Mouse (Mus musculus) heart, postnatal 0 days (tissue): ENCODE measurements around the gene Adamts16. TPM values are rescaled to one million over a fixed set of nuclear protein-coding genes. Genes with fewer than 3 reads are reported as not detected.

Experiments used
- ATAC-seq: fragments of 200-750 bp; cut with Nextera tagmentation; 2 replicates; pipeline ENCODE4 v1.8.0; 2017; ENCODE audit warnings: low read depth, moderate number of reproducible peaks, moderate library complexity; ENCODE audit not compliant: insufficient read depth
- DNase-seq: peaks from one replicate; pipeline ENCODE4 v3.0.0-alpha.2; 2016; ENCODE audit warnings: low spot score
- H3K27ac ChIP-seq: fragments of 300-500 bp; sonication (generic); 2 replicates; pipeline ENCODE4 v1.5.1; 2014; ENCODE audit warnings: low read depth, mild to moderate bottlenecking
- H3K27me3 ChIP-seq: fragments of 300-500 bp; sonication (generic); 2 replicates; pipeline ENCODE4 v1.6.1; 2014; ENCODE audit warnings: low read length, mixed read lengths; ENCODE audit not compliant: control insufficient read depth, insufficient read depth
- H3K36me3 ChIP-seq: fragments of 300-500 bp; sonication (generic); replicated peaks from 2 replicates; pipeline ENCODE4 v1.6.1; 2014; ENCODE audit warnings: low read length, mixed read lengths; ENCODE audit not compliant: control insufficient read depth, insufficient read depth
- H3K4me1 ChIP-seq: fragments of 300-500 bp; sonication (generic); 2 replicates; pipeline ENCODE4 v1.6.1; 2014; ENCODE audit warnings: antibody characterized with exemption; ENCODE audit not compliant: control insufficient read depth, insufficient read depth
- H3K4me2 ChIP-seq: fragments of 300-500 bp; sonication (generic); 2 replicates; pipeline ENCODE4 v1.6.1; 2014; ENCODE audit warnings: low read depth, mild to moderate bottlenecking, low read length, moderate library complexity
- H3K4me3 ChIP-seq: fragments of 300-500 bp; sonication (generic); 2 replicates; pipeline ENCODE4 v1.5.1; 2014; ENCODE audit warnings: low read depth, low read length
- H3K9ac ChIP-seq: fragments of 300-500 bp; sonication (generic); replicated peaks from 2 replicates; pipeline ENCODE4 v1.6.1; 2014; ENCODE audit warnings: low read depth, low read length, mixed read lengths
- H3K9me3 ChIP-seq: fragments of 300-500 bp; sonication (generic); replicated peaks from 2 replicates; pipeline ENCODE4 v1.6.1; 2016; ENCODE audit warnings: low read length; ENCODE audit not compliant: control insufficient read depth
- CTCF ChIP-seq: IDR thresholded peaks from 2 replicates; pipeline ENCODE4 v1.5.1; 2016; ENCODE audit warnings: antibody characterized with exemption, control low read depth, low read depth
- EP300 ChIP-seq: IDR thresholded peaks from 2 replicates; pipeline ENCODE4 v1.6.1; 2016; ENCODE audit warnings: antibody characterized with exemption, low read depth
- WGBS: fragments of 180-500 bp; shearing (Covaris S2); extraction: QIAGEN DNeasy Blood & Tissue Kit; methylation state at CpG from one replicate; pipeline ENCODE4 v1.1.7; 2014; 5-methylcytosine and 5-hydroxymethylcytosine counted together
- polyA plus RNA-seq: library from polyadenylated mRNA; unstranded; fragments of >200 nt; fragmentation: Nextera tagmentation; extraction: Ambion mirVana; gene quantifications from 2 replicates; pipeline ENCODE4 v1.2.1, GENCODE M21; 2015
- total RNA-seq: library from RNA; depleted of rRNA; stranded (reverse); fragments of >200 nt; gene quantifications from 2 replicates; pipeline ENCODE4 v1.2.3, GENCODE M21; 2014; ENCODE audit warnings: low replicate concordance

Adamts16 gene
- total and polyA plus RNA-seq, 2 experiments from 2014 or later = 0.05 to 0.57 TPM

- no peak overlapping the region for H3K4me3 ChIP-seq
- H3K9ac ChIP-seq = no peak overlapping the region
- H3K36me3 ChIP-seq = no peaks in the 10 kb centered on the region
- WGBS = 65% methylated on average over 4 of the region's 4 CpGs
- H3K4me1 ChIP-seq = 0 out of 2 replicates have a peak, but pooled peaks cover 4% of the 10 kb centered on the region
- ATAC-seq (no peak), DNase-seq (no peak)
- H3K27ac ChIP-seq = no peak overlapping the region
- peaks cover 28% of the 10 kb centered on the region for H3K27me3 ChIP-seq
- H3K4me2 ChIP-seq = no peak overlapping the region
- TF ChIP-seq CTCF (no peak), EP300 (no peak)
- no peaks in the 10 kb centered on the region for H3K9me3 ChIP-seq
These were observed 515 bp upstream of the Adamts16 start for GRCm38 (mm10) chr13:70842126-70842525.

GRCm38 (mm10) chr13:70840161-70840560, 1.4 kb downstream of the Adamts16 start:
- Histone ChIP-seq H3K9me3 (no peaks in the 10 kb centered on the region), H3K4me1 (0 out of 2 replicates have a peak, but pooled peaks cover 4% of the 10 kb centered on the region), H3K27me3 (peaks cover 28% of the 10 kb centered on the region), H3K4me3 (no peak overlapping the region), H3K4me2 (no peak overlapping the region), H3K27ac (no peak overlapping the region), H3K36me3 (no peaks in the 10 kb centered on the region), H3K9ac (no peak overlapping the region)
- TF ChIP-seq CTCF (peak; percentile 92), EP300 (no peak)
- WGBS = 7% methylated on average over 6 of the region's 6 CpGs
- ATAC-seq (peak; percentile 41; the same call in 1 of the 2 replicates), DNase-seq (peak; percentile 52)

GRCm38 (mm10) chr13:70837571-70837970, 4.0 kb downstream of the Adamts16 start:
- TF ChIP-seq CTCF = no peak
- no peak for TF ChIP-seq EP300
- 0 out of 2 replicates have a peak, but pooled peaks cover 4% of the 10 kb centered on the region for H3K4me1 ChIP-seq
- no peak overlapping the region for H3K4me3 ChIP-seq
- ATAC-seq (no peak), DNase-seq (no peak)
- H3K27ac ChIP-seq = no peak overlapping the region
- WGBS = 52% methylated on average over 5 of the region's 5 CpGs
- H3K9me3 ChIP-seq = no peaks in the 10 kb centered on the region
- no peak overlapping the region for H3K9ac ChIP-seq
- H3K27me3 ChIP-seq = peaks cover 24% of the 10 kb centered on the region
- H3K36me3 ChIP-seq = no peaks in the 10 kb centered on the region
- H3K4me2 ChIP-seq = no peak overlapping the region

GRCm38 (mm10) chr13:70836246-70836645, 5.4 kb downstream of the Adamts16 start:
- TF ChIP-seq EP300 = no peak
- TF ChIP-seq CTCF = no peak
- Histone ChIP-seq H3K27me3 (peaks cover 10% of the 10 kb centered on the region), H3K36me3 (no peaks in the 10 kb centered on the region), H3K27ac (no peak overlapping the region), H3K4me2 (no peak overlapping the region), H3K9me3 (no peaks in the 10 kb centered on the region), H3K4me1 (0 out of 2 replicates have a peak, but pooled peaks cover 1% of the 10 kb centered on the region), H3K9ac (no peak overlapping the region), H3K4me3 (no peak overlapping the region)
- ATAC-seq (no peak), DNase-seq (no peak)
- 60% methylated on average over 7 of the region's 7 CpGs for WGBS

- no peaks in the 10 kb centered on the region for H3K4me1 ChIP-seq
- DNase-seq (no peak), ATAC-seq (no peak)
- H3K9ac ChIP-seq = no peak overlapping the region
- no peak for TF ChIP-seq EP300
- TF ChIP-seq CTCF = no peak
- WGBS = 65% methylated on average over 6 of the region's 6 CpGs
- H3K4me3 ChIP-seq = no peak overlapping the region
- H3K9me3 ChIP-seq = no peaks in the 10 kb centered on the region
- no peaks in the 10 kb centered on the region for H3K36me3 ChIP-seq
- no peak overlapping the region for H3K4me2 ChIP-seq
- no peaks in the 10 kb centered on the region for H3K27me3 ChIP-seq
- H3K27ac ChIP-seq = no peak overlapping the region
These were observed 8.9 kb downstream of the Adamts16 start for GRCm38 (mm10) chr13:70832593-70833138.

- Histone ChIP-seq H3K4me3 (no peak overlapping the region), H3K27me3 (no peaks in the 10 kb centered on the region), H3K9me3 (no peaks in the 10 kb centered on the region), H3K4me2 (no peak overlapping the region), H3K4me1 (no peaks in the 10 kb centered on the region), H3K36me3 (no peaks in the 10 kb centered on the region), H3K27ac (no peak overlapping the region), H3K9ac (no peak overlapping the region)
- DNase-seq (no peak), ATAC-seq (no peak)
- 63% methylated on average over 4 of the region's 4 CpGs for WGBS
- TF ChIP-seq EP300 (no peak), CTCF (no peak)
These were observed 10.6 kb downstream of the Adamts16 start for GRCm38 (mm10) chr13:70831041-70831440.
